Comparison of ENCODE assay signal across 9 mouse cellular contexts in the genomic region with DNA sequence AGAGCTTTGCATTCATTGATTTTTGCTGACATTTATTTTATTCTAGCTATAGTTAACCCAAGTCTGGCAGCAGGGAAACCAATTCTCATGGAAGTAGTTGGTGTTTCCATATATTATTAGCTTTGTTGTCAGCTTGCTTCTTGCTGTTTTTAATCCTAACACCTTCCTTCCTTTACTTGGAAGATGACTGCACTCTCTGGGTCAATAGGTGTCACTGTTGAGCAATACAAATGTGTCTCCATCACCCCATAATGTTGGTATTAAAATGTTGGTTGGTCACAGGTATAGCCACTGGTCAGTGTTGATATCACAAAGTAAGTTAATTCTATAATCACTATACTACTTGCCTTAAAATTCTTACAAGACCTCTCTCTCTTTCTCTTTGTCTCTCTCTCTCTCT.
DNase-seq lines count a peak whose midpoint lies in the region; ATAC-seq and TF ChIP-seq lines count a peak whose summit lies in the region.
"Had no signal": no experiment of that assay in that cellular context is flagged by ENCODE, and none has a peak within 500 bp of the region (broad histone marks: within the 10 kb centered on the region; RNA-seq: fewer than 3 reads in every experiment).

No protein-coding gene starts in this region.

- H3K36me3 ChIP-seq in forebrain, postnatal 0 days (ENCODE audit: insufficient read depth) = no peaks in the 10 kb centered on the region
- no peaks in the 10 kb centered on the region for H3K36me3 ChIP-seq in forebrain, embryonic 12.5 days (replicated peaks)

- no peak overlapping the region for H3K27ac ChIP-seq in forebrain, postnatal 0 days (ENCODE audit: low read depth, low read length)
- no peak overlapping the region for H3K27ac ChIP-seq in forebrain, embryonic 12.5 days
- H3K27ac ChIP-seq in left cerebral cortex, adult 2 months = no peak overlapping the region
- H3K27ac ChIP-seq: liver, embryonic 14.5 days had no signal

- no peaks in the 10 kb centered on the region for H3K9me3 ChIP-seq in forebrain, postnatal 0 days (ENCODE audit: low read length)
- no peaks in the 10 kb centered on the region for H3K9me3 ChIP-seq in forebrain, embryonic 12.5 days

- H3K4me2 ChIP-seq in forebrain, postnatal 0 days (ENCODE audit: low read depth) = no peak overlapping the region
- H3K4me2 ChIP-seq in forebrain, embryonic 12.5 days = no peak overlapping the region

- peak; percentile 36 for TF ChIP-seq CTCF in forebrain, postnatal 0 days (IDR thresholded peaks at IDR 0.05; ENCODE audit: low read depth)
- TF ChIP-seq CTCF in left cerebral cortex, adult 2 months (IDR thresholded peaks at IDR 0.05) = peak; percentile 62

- H3K9ac ChIP-seq in forebrain, postnatal 0 days = no peak overlapping the region
- no peak overlapping the region for H3K9ac ChIP-seq in forebrain, embryonic 12.5 days
- H3K9ac ChIP-seq: liver, embryonic 14.5 days had no signal

- H3K4me1 ChIP-seq in forebrain, postnatal 0 days (ENCODE audit: insufficient read depth) = no peaks in the 10 kb centered on the region
- peaks cover 3% of the 10 kb centered on the region; the same call in 1 of the 2 replicates for H3K4me1 ChIP-seq in forebrain, embryonic 12.5 days

- ATAC-seq in forebrain, postnatal 0 days = no peak
- no peak for ATAC-seq in forebrain, embryonic 12.5 days (ENCODE audit: low FRiP score)
- ATAC-seq in CD4-positive, CD25-positive, alpha-beta regulatory T cell, adult 4 months = peak; percentile 66

- no peak for DNase-seq in forebrain, postnatal 0 days
- DNase-seq in left cerebral cortex, adult 2 months (ENCODE audit: extremely low spot score in 1 of 2, low spot score in 2 of 2) = no peak
- no peak for DNase-seq in left cerebral cortex, postnatal 36 days (ENCODE audit: low spot score in 2 of 2)
- DNase-seq in embryo, embryonic 9.5 days (ENCODE audit: extremely low spot score) = peak; percentile 14
- no peak for DNase-seq in ovary, postnatal 14 days (ENCODE audit: low spot score)
- no peak for DNase-seq in spleen, adult 12 weeks (ENCODE audit: low spot score)

- H3K27me3 ChIP-seq in forebrain, postnatal 0 days (ENCODE audit: insufficient read depth, low read length) = no peaks in the 10 kb centered on the region
- H3K27me3 ChIP-seq in forebrain, embryonic 12.5 days = no peaks in the 10 kb centered on the region

- intact Hi-C loops in left cerebral cortex, adult 2 months (cut with DNase I) = loop anchor here (5.0 kb wide), 1 partner anchor 582 kb away; no protein-coding TSS in a partner anchor
- intact Hi-C loops in left cerebral cortex, postnatal 36 days (cut with DNase I) = no loop called here

- no peak overlapping the region for H3K4me3 ChIP-seq in forebrain, postnatal 0 days (ENCODE audit: low read depth, low read length)
- H3K4me3 ChIP-seq in forebrain, embryonic 12.5 days (replicated peaks) = no peak overlapping the region
- H3K4me3 ChIP-seq in left cerebral cortex, adult 2 months = no peak overlapping the region
